Mouse (Mus musculus): ENCODE results near the gene Gm17949. TPM values are rescaled to one million over a fixed set of nuclear protein-coding genes. Genes with fewer than 3 reads are reported as not detected.

Gm17949 gene
- polyA plus RNA-seq, 1 experiment from 2014 or later, result 0.47 TPM

DNA sequence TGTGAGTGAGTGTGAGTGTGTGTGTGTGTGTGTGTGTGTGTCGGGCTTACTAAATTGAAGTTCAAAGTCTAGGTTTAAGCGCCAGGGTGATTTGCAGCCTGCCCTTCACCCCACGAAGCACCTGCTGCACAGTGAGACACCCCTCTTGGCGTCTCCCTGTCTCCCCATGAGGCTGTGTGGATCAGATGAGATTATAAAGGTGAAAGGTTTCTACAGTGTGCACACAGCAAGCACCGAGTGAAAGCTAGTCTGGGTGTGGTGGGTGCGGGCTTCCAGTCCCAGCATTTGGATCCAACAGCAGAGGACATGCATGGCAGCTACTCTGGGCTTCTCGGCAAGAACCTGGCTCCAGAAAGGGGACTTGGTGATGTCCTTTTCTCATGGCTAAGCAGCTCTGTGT, 30.2 kb upstream of the Gm17949 start:
- Histone ChIP-seq H3K36me3 (no peaks in the 10 kb centered on the region), H3K4me3 (no peak overlapping the region), H3K9ac (replicated peaks) (no peak overlapping the region), H3K27me3 (no peaks in the 10 kb centered on the region), H3K4me2 (replicated peaks) (no peak overlapping the region), H3K27ac (replicated peaks) (no peak overlapping the region), H3K4me1 (no peaks in the 10 kb centered on the region), H3K9me3 (no peaks in the 10 kb centered on the region)
- WGBS, result 82% methylated on average over 7 of the region's 7 CpGs
- no peak for ATAC-seq (replicated peaks)

DNA sequence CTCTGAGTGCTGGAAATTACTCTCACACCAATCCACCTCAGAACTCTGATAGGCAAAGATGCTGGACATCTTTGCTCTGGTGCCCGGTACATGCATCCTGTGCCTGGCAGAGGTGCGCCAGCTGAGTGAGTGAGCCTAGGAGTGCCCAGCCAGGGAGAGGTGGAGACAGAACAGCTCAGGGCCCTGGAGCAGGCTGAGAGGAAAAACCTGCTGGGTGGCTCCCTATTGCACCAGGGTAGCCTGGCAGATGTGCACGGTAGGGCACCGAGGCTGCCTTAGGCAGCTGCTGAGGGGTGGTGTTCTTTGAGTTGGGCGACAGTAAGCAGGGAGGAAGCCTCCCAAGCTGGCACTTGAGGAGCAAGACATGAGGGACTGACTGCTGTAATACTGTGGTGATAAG, 29.3 kb upstream of the Gm17949 start, which contains the start of gene Acer1:
TSS of gene Acer1 (minus strand) at position 114 of the 400 bp plus-strand sequence.
- no peak for ATAC-seq (replicated peaks)
- Histone ChIP-seq H3K36me3 (no peaks in the 10 kb centered on the region), H3K9ac (replicated peaks) (no peak within 1 kb of the TSS), H3K4me1 (no peaks in the 10 kb centered on the region), H3K9me3 (no peaks in the 10 kb centered on the region), H3K27me3 (no peaks in the 10 kb centered on the region), H3K27ac (replicated peaks) (no peak within 1 kb of the TSS), H3K4me2 (replicated peaks) (no peak within 1 kb of the TSS), H3K4me3 (no peak within 1 kb of the TSS)
- 79% methylated on average over 5 of the region's 5 CpGs for WGBS

DNA sequence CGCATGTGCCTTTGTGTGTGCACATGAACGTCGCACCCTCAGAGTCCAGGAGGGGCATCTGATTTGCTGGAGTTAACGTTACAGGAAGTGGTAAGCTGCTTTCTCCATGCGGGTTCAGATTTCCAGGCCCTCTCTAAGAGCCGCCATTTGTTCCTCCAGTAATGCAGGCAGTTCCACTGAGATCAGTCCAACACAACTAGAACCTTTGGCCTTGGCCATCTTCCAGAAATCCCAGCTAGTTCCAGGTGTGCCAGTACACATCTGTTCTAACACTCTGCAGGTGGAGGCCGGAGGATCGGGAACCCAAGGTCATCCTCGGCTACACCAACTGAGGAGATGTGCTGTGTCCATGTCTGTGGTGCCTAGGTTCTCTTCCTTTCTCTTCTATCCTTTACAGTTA, 26.4 kb upstream of the Gm17949 start:
- 87% methylated on average over 9 of the region's 9 CpGs for WGBS
- no peaks in the 10 kb centered on the region for H3K27me3 ChIP-seq
- no peak overlapping the region for H3K9ac ChIP-seq (replicated peaks)

DNA sequence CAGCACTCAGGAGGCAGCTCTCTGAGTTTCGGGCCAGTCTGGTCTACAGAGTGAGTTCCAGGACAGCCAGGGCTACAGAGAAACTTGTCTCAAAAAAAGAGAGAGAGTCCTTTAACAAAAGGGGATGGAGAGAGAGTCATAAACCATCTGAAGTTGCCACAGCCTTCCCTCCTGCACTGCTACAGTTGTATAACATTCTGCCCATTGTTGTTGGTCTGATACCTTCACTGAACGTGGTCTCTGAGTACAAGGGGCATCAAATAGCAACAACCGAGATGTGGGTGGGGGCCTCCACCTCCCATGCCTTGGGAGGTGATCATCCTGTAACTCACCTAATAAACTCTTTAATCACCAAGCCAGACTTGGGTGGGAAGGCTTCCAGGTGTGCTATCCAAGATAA, 25.6 kb upstream of the Gm17949 start:
- Histone ChIP-seq H3K4me1 (peaks cover 3% of the 10 kb centered on the region), H3K4me3 (no peak overlapping the region), H3K27ac (replicated peaks) (no peak overlapping the region), H3K4me2 (replicated peaks) (no peak overlapping the region), H3K9ac (replicated peaks) (no peak overlapping the region), H3K36me3 (no peaks in the 10 kb centered on the region), H3K27me3 (no peaks in the 10 kb centered on the region), H3K9me3 (no peaks in the 10 kb centered on the region)
- no peak for ATAC-seq (replicated peaks)
- WGBS, result 75% methylated on average over 3 of the region's 3 CpGs

More for the DNA sequence above, 26.4 kb upstream of the Gm17949 start:
- Histone ChIP-seq H3K36me3 (no peaks in the 10 kb centered on the region), H3K27ac (replicated peaks) (no peak overlapping the region), H3K4me2 (replicated peaks) (no peak overlapping the region), H3K9me3 (no peaks in the 10 kb centered on the region), H3K4me1 (peaks cover 3% of the 10 kb centered on the region; the same call in 1 of the 2 replicates), H3K4me3 (no peak overlapping the region)
- ATAC-seq (replicated peaks), result no peak

DNA sequence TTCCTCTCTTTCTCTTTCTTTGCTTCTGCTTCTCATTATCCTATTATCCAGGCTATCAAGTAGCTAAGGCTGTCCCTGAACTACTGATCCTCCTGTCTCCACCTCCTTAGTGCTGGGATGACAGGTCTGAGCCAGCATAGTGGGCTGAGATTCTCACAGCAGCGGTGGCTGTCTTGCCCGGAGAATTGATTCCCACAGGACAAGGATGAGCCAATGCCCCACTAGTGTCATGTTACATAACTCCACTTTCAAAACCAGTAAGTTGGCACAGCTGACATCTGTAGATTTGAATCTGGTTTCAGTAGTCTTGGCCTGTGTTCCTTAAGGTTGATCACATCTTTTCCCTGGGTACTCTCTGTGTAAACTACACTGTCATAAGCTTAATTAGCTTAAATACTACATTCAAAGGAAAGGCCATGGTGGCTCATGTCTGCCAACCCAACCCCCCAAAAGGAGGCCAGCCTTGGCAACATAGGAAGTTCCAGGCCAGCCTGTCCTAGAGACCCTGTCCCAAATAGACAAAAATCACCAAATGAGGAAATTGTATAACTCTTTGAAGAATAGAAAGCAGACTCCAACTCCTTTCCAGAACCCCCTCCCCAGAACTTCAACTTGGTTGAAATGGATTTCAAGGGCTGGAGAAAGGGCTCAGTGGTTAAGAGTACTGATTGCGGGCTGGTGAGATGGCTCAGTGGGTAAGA, 25.0 kb upstream of the Gm17949 start:
- no peak overlapping the region for H3K27ac ChIP-seq (replicated peaks)
- no peak overlapping the region for H3K4me2 ChIP-seq (replicated peaks)
- no peaks in the 10 kb centered on the region for H3K27me3 ChIP-seq
- H3K36me3 ChIP-seq, result no peaks in the 10 kb centered on the region
- H3K4me1 ChIP-seq, result peaks cover 9% of the 10 kb centered on the region
- no peaks in the 10 kb centered on the region for H3K9me3 ChIP-seq
- H3K9ac ChIP-seq (replicated peaks), result no peak overlapping the region
- 93% methylated on average over 3 of the region's 3 CpGs for WGBS
- no peak overlapping the region for H3K4me3 ChIP-seq
- ATAC-seq (replicated peaks), result no peak

DNA sequence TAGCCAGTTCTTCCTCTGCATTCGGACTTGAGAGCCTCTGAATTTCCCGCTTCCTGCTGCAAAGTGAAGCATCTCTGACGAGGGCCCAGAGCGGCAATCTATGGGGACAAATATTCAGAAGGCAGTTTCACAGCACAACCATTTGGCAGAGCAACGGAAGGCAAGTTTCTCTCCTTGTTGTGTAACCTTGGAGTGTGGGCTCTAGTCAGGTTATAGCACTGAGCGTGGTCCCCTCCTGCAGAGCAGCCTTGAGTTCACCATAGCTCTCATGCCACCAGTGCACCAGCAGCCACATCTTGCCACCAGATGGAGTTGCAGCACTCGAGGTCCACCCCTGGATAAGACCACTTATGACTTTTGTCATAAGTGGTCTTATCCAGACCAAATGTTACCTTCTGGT, 22.8 kb upstream of the Gm17949 start:
- H3K27ac ChIP-seq (replicated peaks), result no peak overlapping the region
- H3K4me2 ChIP-seq (replicated peaks), result no peak overlapping the region

DNA sequence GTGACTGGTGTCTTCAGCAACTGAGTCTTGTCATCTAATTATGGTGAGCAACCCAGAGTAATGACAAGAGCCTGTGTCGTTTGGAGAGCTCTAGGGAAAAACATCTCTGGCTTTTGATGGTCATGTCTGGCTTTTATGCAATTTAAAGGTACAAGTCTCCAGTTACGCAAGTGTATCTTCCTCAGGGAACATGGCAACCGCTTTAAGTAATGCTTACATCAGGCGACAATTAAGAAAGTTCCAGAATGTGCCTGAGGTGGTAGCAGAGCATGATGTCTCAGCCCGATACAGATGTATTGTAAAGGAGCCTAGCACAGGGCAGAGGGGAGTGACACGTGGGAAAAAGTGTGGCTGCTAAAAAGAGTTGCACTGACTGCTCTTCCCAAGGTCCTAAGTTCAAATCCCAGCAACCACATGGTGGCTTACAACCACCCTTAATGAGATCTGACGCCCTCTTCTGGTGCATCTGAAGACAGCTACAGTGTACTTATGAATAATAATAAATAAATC, 22.3 kb upstream of the Gm17949 start:
- Histone ChIP-seq H3K27me3 (no peaks in the 10 kb centered on the region), H3K9me3 (no peaks in the 10 kb centered on the region), H3K4me1 (peaks cover 16% of the 10 kb centered on the region), H3K9ac (replicated peaks) (peak overlapping the region; percentile 80), H3K27ac (replicated peaks) (no peak overlapping the region; the same call in 1 of the 2 replicates), H3K36me3 (peaks cover 14% of the 10 kb centered on the region), H3K4me3 (peak overlapping the region; percentile 93), H3K4me2 (replicated peaks) (peak overlapping the region; percentile 79)
- WGBS, result 70% methylated on average over 7 of the region's 7 CpGs
- no peak for ATAC-seq (replicated peaks)

More for the DNA sequence above, 22.8 kb upstream of the Gm17949 start:
- Histone ChIP-seq H3K9ac (replicated peaks) (no peak overlapping the region), H3K9me3 (no peaks in the 10 kb centered on the region), H3K36me3 (peaks cover 8% of the 10 kb centered on the region), H3K4me1 (peaks cover 16% of the 10 kb centered on the region), H3K27me3 (no peaks in the 10 kb centered on the region), H3K4me3 (no peak overlapping the region)
- 93% methylated on average over 7 of the region's 7 CpGs for WGBS
- ATAC-seq (replicated peaks), result no peak

DNA sequence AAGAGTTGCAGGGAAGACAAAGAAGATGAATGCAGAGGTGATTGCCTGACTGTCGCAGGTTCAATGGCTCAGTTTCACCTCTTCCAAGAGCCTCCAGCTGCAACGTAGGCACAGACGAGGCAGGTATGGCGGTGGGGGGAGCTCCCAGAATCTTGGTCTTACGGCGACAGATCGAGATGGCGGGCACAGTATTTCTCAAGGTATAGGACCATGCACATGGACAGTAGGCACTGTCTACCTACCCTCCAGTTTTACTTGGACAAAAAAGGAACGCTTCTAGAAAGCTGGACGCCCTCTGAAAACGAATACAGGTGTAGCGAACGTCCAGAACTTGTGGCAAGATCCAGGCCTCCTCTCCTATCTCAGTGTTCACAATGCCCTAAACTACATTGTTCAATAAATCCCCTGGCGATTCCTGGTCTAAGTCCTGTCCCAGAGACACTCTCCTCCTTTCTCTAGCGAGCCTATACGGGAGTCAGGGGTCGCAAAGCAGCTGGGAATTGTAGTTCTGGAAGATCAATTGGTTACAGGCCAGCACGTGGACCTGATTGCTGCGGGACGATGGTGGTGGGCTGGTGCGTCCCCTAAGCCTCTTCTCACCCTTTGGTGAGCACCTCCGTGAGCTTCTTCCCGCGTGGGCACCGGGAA, 21.7 kb upstream of the Gm17949 start:
- 2% methylated on average over 25 of the region's 25 CpGs for WGBS

DNA sequence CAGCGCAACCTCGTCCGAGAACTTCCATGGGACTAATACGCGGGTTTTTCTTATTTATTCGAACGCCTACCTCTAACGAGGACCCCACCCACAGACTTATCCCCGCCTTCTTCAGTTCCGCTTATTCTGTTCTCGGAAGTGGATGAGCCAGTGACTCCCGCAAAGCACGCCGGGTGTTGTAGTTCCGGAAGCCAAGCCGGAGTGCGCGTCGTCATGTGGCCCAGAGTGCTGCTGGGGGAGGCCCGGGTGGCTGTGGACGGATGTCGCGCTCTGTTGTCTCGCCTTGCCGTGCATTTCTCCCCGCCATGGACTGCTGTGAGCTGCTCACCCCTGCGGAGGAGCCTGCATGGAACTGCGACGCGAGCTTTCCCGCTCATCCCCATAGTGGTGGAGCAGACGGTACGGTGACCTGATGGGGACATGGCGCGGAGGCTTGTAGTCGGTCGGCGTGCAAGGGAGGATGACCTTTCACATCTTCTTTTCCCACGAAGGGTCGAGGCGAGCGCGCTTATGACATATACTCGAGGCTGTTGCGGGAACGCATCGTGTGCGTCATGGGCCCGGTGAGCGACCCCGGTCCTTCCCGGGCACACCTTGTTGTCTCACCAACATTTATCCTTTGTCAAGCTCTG, 21.0 kb upstream of the Gm17949 start, which contains the start of gene Clpp:
TSS of gene Clpp (plus strand) at position 191 of the 632 bp plus-strand sequence.
- H3K36me3 ChIP-seq, result peaks cover 25% of the 10 kb centered on the region
- peak within 1 kb of the TSS; percentile 93 for H3K4me3 ChIP-seq
- H3K9ac ChIP-seq (replicated peaks), result peak within 1 kb of the TSS; percentile 80
- H3K9me3 ChIP-seq, result no peaks in the 10 kb centered on the region
- H3K4me1 ChIP-seq, result peaks cover 16% of the 10 kb centered on the region
- H3K4me2 ChIP-seq (replicated peaks), result peak within 1 kb of the TSS; percentile 79
- ATAC-seq (replicated peaks), result peak; percentile 98
- H3K27ac ChIP-seq (replicated peaks), result peak within 1 kb of the TSS; percentile 90
- WGBS, result under 1% methylated on average over 52 of the region's 52 CpGs
- no peaks in the 10 kb centered on the region for H3K27me3 ChIP-seq

More for the DNA sequence above, 21.7 kb upstream of the Gm17949 start:
- peak overlapping the region; percentile 90 for H3K27ac ChIP-seq (replicated peaks)
- peak overlapping the region; percentile 79 for H3K4me2 ChIP-seq (replicated peaks)
- H3K27me3 ChIP-seq, result no peaks in the 10 kb centered on the region
- peak overlapping the region; percentile 80 for H3K9ac ChIP-seq (replicated peaks)
- peaks cover 16% of the 10 kb centered on the region for H3K4me1 ChIP-seq
- peak overlapping the region; percentile 93 for H3K4me3 ChIP-seq
- ATAC-seq (replicated peaks), result peak; percentile 93
- no peaks in the 10 kb centered on the region for H3K9me3 ChIP-seq
- peaks cover 19% of the 10 kb centered on the region for H3K36me3 ChIP-seq

DNA sequence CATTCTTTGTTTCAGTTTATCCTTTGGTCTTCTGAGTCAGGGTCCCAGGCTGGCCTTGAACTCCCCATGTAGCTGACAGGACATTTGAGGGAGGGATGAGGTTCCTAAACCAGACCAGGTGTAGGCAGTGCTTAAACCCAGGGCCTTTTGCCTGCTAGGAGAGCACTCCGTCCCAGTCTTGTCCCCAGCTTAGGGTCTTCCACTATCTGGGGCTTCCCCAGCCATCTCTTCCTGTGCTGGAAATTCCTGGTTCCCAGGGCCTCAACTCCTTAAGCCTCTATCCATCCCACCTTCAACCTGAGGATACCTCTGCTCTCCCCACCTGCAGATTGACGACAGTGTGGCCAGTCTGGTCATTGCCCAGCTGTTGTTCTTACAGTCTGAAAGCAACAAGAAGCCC, 20.3 kb upstream of the Gm17949 start:
- no peaks in the 10 kb centered on the region for H3K9me3 ChIP-seq
- H3K36me3 ChIP-seq, result peaks cover 32% of the 10 kb centered on the region
- peak overlapping the region; percentile 80 for H3K9ac ChIP-seq (replicated peaks)
- ATAC-seq (replicated peaks), result no peak
- no peak overlapping the region for H3K27ac ChIP-seq (replicated peaks)
- H3K4me1 ChIP-seq, result peaks cover 16% of the 10 kb centered on the region
- no peaks in the 10 kb centered on the region for H3K27me3 ChIP-seq
- H3K4me3 ChIP-seq, result peak overlapping the region; percentile 93
- peak overlapping the region; percentile 79 for H3K4me2 ChIP-seq (replicated peaks)
- WGBS, result 62% methylated on average over 2 of the region's 2 CpGs

DNA sequence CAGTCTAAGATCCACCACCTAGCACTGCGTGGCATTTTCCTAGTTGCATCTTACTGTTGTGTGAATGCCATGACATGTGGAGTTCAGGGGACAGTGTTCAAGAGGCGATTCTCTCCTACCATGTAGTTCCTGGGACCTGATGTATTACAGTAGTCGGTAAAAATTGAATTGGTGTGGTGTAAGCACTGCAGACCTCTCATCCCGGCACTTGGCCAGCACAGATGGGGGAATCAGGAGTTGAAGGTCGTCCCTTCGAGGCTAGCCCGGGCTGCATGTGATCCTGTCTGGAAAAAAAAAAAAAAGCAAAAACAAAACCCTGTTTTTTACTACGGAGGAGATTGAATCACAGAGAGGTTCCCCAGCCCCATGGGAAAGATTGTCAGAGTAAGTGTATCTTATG, 16.2 kb upstream of the Gm17949 start:
- Histone ChIP-seq H3K27me3 (no peaks in the 10 kb centered on the region), H3K36me3 (peaks cover 42% of the 10 kb centered on the region), H3K4me1 (peaks cover 30% of the 10 kb centered on the region), H3K9me3 (no peaks in the 10 kb centered on the region), H3K9ac (replicated peaks) (no peak overlapping the region), H3K4me2 (replicated peaks) (no peak overlapping the region), H3K4me3 (no peak overlapping the region), H3K27ac (replicated peaks) (no peak overlapping the region)
- ATAC-seq (replicated peaks), result no peak
- 92% methylated on average over 8 of the region's 8 CpGs for WGBS

DNA sequence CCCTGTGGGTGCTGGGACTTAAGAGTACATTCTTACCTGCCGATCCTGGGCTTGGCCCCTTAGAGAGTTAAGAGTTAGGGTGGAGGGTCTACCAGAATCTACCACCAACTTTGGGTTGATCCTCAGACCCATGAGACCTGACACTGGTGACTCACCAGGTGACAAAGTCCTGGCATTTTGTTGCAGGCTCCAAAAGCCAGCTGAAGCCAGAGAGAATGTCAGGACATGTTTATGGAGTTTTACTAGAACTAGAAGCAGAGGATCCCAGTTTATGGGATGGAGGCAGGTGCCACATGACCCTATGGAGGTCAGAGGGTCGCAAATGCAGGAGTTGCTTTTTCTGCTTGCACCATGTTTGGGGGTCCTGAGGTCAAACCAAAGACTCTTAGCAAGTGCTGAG, 14.8 kb upstream of the Gm17949 start:
- Histone ChIP-seq H3K4me2 (replicated peaks) (peak overlapping the region; percentile 57), H3K4me3 (peak overlapping the region; percentile 80; the same call in 1 of the 2 replicates), H3K36me3 (peaks cover 42% of the 10 kb centered on the region), H3K9me3 (no peaks in the 10 kb centered on the region), H3K4me1 (peaks cover 23% of the 10 kb centered on the region), H3K27ac (replicated peaks) (no peak overlapping the region), H3K27me3 (no peaks in the 10 kb centered on the region), H3K9ac (replicated peaks) (no peak overlapping the region)
- ATAC-seq (replicated peaks), result no peak; the same call in 1 of the 2 replicates
- whole genome bisulfite sequencing, result 80% methylated on average over 2 of the region's 2 CpGs

Measured in forebrain, embryonic 15.5 days (tissue).